Mouse (Mus musculus): ENCODE results near the gene Fpgt.

GRCm38 (mm10) chr3:155105957-155106356 is 12.8 kb upstream of the Fpgt start:
- TF ChIP-seq POLR2A (IDR thresholded peaks at IDR 0.05; ENCODE audit: borderline replicate concordance, control insufficient read depth, low read depth, low read length) (no peak), CTCF (IDR thresholded peaks at IDR 0.05; ENCODE audit: control insufficient read depth, insufficient read depth, low read length) (no peak)

All from bone marrow, adult 2 months (tissue).